Mouse (Mus musculus): Measurements from ENCODE around the gene Cacnb2. TPM values are rescaled to one million over a fixed set of nuclear protein-coding genes. Genes with fewer than 3 reads are reported as not detected.

Cacnb2 gene
- polyA plus RNA-seq, 1 experiment from 2014 or later: 0.38 TPM

DNA sequence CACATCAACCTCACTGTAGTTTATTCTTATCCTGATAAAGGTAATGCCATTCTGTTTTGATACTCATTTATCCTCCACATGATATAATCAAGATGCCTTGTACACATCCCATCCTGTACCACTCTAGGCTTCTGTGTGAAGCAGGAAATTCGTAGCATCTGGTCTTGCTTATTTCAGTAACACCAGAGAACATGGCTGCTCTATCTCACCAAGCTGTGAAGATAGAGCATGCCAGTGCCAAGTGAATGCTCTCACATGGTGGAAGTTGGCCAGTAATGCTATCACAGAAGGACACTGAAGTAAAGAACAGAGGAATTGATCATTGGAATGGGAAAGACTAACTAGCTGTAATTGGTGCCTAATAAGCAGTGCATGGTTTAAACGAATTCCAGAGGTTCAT lies 228.4 kb downstream of the Cacnb2 start:
- no peak overlapping the region for H3K4me2 ChIP-seq
- 38% methylated on average over 2 of the region's 2 CpGs for WGBS (ENCODE audit: insufficient replicate concordance)
- ATAC-seq (ENCODE audit: insufficient read depth): no peak
- no peaks in the 10 kb centered on the region for H3K9me3 ChIP-seq (replicated peaks)
- H3K4me3 ChIP-seq (replicated peaks): no peak overlapping the region
- H3K36me3 ChIP-seq (replicated peaks): no peaks in the 10 kb centered on the region
- H3K4me1 ChIP-seq (replicated peaks): no peaks in the 10 kb centered on the region
- no peak overlapping the region for H3K27ac ChIP-seq (replicated peaks)
- H3K27me3 ChIP-seq: no peaks in the 10 kb centered on the region
- no peak overlapping the region for H3K9ac ChIP-seq

DNA sequence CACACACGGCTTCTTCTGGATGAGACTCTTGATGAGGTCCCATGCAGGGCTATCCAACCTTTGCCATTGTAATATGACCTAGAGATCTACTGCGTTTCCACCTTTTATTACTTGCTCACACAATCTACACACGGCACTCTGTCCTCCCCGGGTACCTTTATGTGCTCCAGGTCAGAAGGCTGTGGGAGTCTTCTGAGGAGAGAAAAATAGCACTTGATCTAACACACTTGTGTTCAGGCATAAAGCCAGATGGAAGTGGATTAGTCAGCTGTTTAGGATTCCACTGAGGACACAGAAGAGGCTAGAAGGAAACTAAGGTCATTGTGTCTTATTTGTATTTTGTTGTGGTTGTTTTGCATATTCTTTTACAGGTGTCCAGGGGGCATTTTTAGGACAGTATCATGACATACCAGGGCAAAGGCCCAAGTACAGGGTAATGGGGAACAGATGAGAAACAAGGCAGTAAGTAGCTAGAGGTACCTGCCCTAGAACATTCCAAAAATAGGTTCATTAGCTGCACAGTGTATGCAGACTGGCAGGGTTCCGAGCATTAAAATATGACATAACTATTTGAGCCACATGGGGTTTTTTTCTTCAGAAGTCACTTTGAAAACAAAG lies 231.9 kb downstream of the Cacnb2 start:
- Histone ChIP-seq H3K9ac (no peak overlapping the region), H3K9me3 (replicated peaks) (no peaks in the 10 kb centered on the region), H3K4me3 (replicated peaks) (no peak overlapping the region), H3K36me3 (replicated peaks) (no peaks in the 10 kb centered on the region), H3K4me2 (no peak overlapping the region), H3K4me1 (replicated peaks) (no peaks in the 10 kb centered on the region), H3K27me3 (no peaks in the 10 kb centered on the region), H3K27ac (replicated peaks) (no peak overlapping the region)
- 59% methylated on average over 5 of the region's 5 CpGs for WGBS (ENCODE audit: insufficient replicate concordance)
- no peak for ATAC-seq (ENCODE audit: insufficient read depth)

DNA sequence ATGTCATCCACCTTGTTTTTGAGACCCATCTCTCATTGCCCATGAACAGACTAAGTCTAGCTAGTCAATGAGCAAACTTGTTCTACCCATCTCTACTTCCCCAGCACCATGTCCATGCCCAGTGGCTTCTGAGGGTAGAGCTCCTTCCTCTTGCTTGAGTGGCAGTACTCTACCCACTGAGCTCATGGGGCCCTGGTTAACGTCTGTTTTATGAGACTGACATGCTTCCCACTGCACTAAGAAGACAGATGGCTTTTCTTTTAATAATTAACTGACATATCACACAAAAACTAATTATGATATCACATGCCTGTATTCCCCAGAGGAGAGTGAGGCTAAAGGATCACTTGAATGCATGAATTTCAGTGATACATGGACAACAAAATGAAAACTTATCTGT lies 238.4 kb downstream of the Cacnb2 start:
- 31% methylated on average over 1 of the region's 1 CpGs for WGBS (ENCODE audit: insufficient replicate concordance)
- Histone ChIP-seq H3K36me3 (replicated peaks) (no peaks in the 10 kb centered on the region), H3K4me2 (no peak overlapping the region), H3K4me1 (replicated peaks) (no peaks in the 10 kb centered on the region), H3K9me3 (replicated peaks) (no peaks in the 10 kb centered on the region), H3K9ac (no peak overlapping the region), H3K27ac (replicated peaks) (no peak overlapping the region), H3K4me3 (replicated peaks) (no peak overlapping the region), H3K27me3 (no peaks in the 10 kb centered on the region)
- ATAC-seq (ENCODE audit: insufficient read depth): no peak

DNA sequence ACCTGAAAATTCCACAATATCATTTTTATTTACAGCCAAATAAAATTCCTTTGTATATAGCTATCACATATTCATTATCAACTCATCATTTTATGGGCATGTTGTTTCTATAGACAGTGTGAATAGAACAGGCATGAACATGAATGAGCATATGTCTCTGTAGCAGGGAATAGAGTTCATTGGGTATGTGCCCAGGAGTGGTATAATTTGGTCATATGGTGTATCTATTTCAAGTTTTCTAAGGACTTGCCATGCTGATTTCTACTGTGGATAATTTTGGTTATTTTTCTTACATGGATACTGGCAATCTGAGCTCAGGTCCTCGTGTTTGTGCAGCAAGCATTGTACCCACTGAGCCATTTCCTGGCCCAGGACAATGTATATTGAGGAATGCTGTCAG lies 243.8 kb downstream of the Cacnb2 start:
- 18% methylated on average over 1 of the region's 1 CpGs for WGBS (ENCODE audit: insufficient replicate concordance)
- Histone ChIP-seq H3K4me1 (replicated peaks) (no peaks in the 10 kb centered on the region), H3K27ac (replicated peaks) (no peak overlapping the region), H3K27me3 (no peaks in the 10 kb centered on the region), H3K9ac (no peak overlapping the region), H3K36me3 (replicated peaks) (no peaks in the 10 kb centered on the region), H3K9me3 (replicated peaks) (no peaks in the 10 kb centered on the region), H3K4me2 (no peak overlapping the region), H3K4me3 (replicated peaks) (no peak overlapping the region)
- ATAC-seq (ENCODE audit: insufficient read depth): no peak

DNA sequence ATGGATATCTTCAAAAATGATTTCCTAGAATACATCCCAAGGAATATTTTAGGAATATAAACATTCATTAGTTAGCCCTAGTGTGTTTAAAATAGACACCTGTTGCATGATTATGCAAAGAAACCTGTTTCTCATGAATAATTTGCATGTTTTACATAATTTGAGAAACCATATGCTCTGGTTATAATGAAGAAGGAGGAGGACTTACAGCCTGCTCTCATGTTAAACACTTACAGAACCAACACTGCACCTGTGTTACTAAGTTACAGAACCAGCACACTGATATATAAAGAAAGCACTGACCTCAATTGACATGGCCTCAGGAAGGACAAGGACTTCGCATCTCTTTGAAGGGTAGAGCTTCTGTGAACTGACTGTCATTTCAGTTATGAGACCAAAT lies 244.3 kb downstream of the Cacnb2 start:
- WGBS (ENCODE audit: insufficient replicate concordance): 63% methylated on average over 1 of the region's 1 CpGs
- no peaks in the 10 kb centered on the region for H3K9me3 ChIP-seq (replicated peaks)
- H3K4me3 ChIP-seq (replicated peaks): no peak overlapping the region
- H3K9ac ChIP-seq: no peak overlapping the region
- H3K27me3 ChIP-seq: no peaks in the 10 kb centered on the region
- H3K4me2 ChIP-seq: no peak overlapping the region
- no peaks in the 10 kb centered on the region for H3K36me3 ChIP-seq (replicated peaks)
- ATAC-seq (ENCODE audit: insufficient read depth): no peak
- H3K4me1 ChIP-seq (replicated peaks): no peaks in the 10 kb centered on the region
- H3K27ac ChIP-seq (replicated peaks): no peak overlapping the region

DNA sequence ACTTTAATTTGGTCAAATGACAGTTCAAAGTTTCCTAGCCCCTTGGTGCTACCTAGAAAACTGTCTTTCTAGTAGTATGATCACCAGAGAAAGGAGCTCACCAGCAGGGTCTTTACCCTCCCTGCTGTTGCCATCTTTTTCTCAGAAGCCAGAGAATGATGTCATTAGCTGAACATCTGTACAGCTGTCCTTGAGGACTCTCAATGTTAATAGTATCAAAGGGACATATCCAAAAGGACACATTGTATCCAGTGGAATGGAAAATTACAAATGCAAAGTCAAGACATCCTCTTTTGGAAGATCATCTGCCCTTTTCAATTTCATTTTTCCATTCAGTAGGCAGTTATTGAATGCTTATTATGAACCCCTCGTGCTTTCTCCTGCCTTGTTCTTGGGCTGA lies 247.9 kb downstream of the Cacnb2 start:
- Histone ChIP-seq H3K27ac (replicated peaks) (no peak overlapping the region), H3K4me2 (no peak overlapping the region), H3K4me3 (replicated peaks) (no peak overlapping the region), H3K4me1 (replicated peaks) (no peaks in the 10 kb centered on the region), H3K9me3 (replicated peaks) (no peaks in the 10 kb centered on the region), H3K27me3 (no peaks in the 10 kb centered on the region), H3K9ac (no peak overlapping the region), H3K36me3 (replicated peaks) (no peaks in the 10 kb centered on the region)
- 51% methylated on average over 1 of the region's 1 CpGs for WGBS (ENCODE audit: insufficient replicate concordance)
- no peak for ATAC-seq (ENCODE audit: insufficient read depth)

GRCm38 (mm10) chr2:14851383-14851782 lies 248.5 kb downstream of the Cacnb2 start:
- no peak for ATAC-seq (ENCODE audit: insufficient read depth)
- no peaks in the 10 kb centered on the region for H3K4me1 ChIP-seq (replicated peaks)
- no peaks in the 10 kb centered on the region for H3K36me3 ChIP-seq (replicated peaks)
- H3K4me3 ChIP-seq (replicated peaks): no peak overlapping the region
- no peaks in the 10 kb centered on the region for H3K27me3 ChIP-seq
- 56% methylated on average over 1 of the region's 1 CpGs for WGBS (ENCODE audit: insufficient replicate concordance)
- H3K4me2 ChIP-seq: no peak overlapping the region
- H3K27ac ChIP-seq (replicated peaks): no peak overlapping the region
- H3K9ac ChIP-seq: no peak overlapping the region
- no peaks in the 10 kb centered on the region for H3K9me3 ChIP-seq (replicated peaks)

- H3K27ac ChIP-seq (replicated peaks): no peak overlapping the region
- no peaks in the 10 kb centered on the region for H3K9me3 ChIP-seq (replicated peaks)
- ATAC-seq (ENCODE audit: insufficient read depth): no peak
- H3K9ac ChIP-seq: no peak overlapping the region
- no peak overlapping the region for H3K4me3 ChIP-seq (replicated peaks)
- no peaks in the 10 kb centered on the region for H3K4me1 ChIP-seq (replicated peaks)
- no peaks in the 10 kb centered on the region for H3K36me3 ChIP-seq (replicated peaks)
- H3K4me2 ChIP-seq: no peak overlapping the region
- H3K27me3 ChIP-seq: no peaks in the 10 kb centered on the region
- 72% methylated on average over 2 of the region's 2 CpGs for WGBS (ENCODE audit: insufficient replicate concordance)
These were observed 251.2 kb downstream of the Cacnb2 start for GRCm38 (mm10) chr2:14854054-14854453.

GRCm38 (mm10) chr2:14858301-14858700 lies 255.4 kb downstream of the Cacnb2 start:
- 88% methylated on average over 1 of the region's 1 CpGs for WGBS (ENCODE audit: insufficient replicate concordance)
- H3K9ac ChIP-seq: no peak overlapping the region
- H3K27ac ChIP-seq (replicated peaks): no peak overlapping the region
- no peaks in the 10 kb centered on the region for H3K4me1 ChIP-seq (replicated peaks)
- H3K27me3 ChIP-seq: no peaks in the 10 kb centered on the region
- H3K9me3 ChIP-seq (replicated peaks): no peaks in the 10 kb centered on the region
- ATAC-seq (ENCODE audit: insufficient read depth): no peak
- H3K36me3 ChIP-seq (replicated peaks): no peaks in the 10 kb centered on the region
- H3K4me3 ChIP-seq (replicated peaks): no peak overlapping the region
- no peak overlapping the region for H3K4me2 ChIP-seq

DNA sequence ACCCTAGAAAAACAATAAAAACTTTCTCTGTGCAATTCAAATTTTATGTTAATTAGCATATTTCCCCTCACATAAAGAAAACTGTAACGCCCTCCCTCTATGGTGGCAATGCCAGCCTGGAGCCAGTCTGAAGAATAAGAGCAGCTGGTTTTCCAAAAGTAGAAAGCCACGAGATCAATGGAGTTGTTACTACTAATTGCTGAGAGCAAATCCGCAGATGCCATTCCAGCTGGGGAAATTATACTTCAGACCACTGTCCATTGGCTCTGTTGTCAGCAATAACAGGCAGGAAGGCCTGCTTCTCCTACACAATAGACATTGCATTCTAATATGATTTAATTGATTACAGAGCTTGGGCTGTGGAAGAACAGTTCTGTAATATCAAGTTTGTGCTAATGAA lies 257.5 kb downstream of the Cacnb2 start:
- ATAC-seq (ENCODE audit: insufficient read depth): no peak

GRCm38 (mm10) chr2:14861613-14862012 lies 258.7 kb downstream of the Cacnb2 start:
- H3K9me3 ChIP-seq (replicated peaks): no peaks in the 10 kb centered on the region
- no peaks in the 10 kb centered on the region for H3K27me3 ChIP-seq
- no peak overlapping the region for H3K27ac ChIP-seq (replicated peaks)
- H3K9ac ChIP-seq: no peak overlapping the region
- H3K4me2 ChIP-seq: no peak overlapping the region
- WGBS (ENCODE audit: insufficient replicate concordance): 57% methylated on average over 2 of the region's 2 CpGs
- no peak overlapping the region for H3K4me3 ChIP-seq (replicated peaks)
- no peaks in the 10 kb centered on the region for H3K4me1 ChIP-seq (replicated peaks)
- ATAC-seq (ENCODE audit: insufficient read depth): no peak
- no peaks in the 10 kb centered on the region for H3K36me3 ChIP-seq (replicated peaks)

More for the DNA sequence above, 257.5 kb downstream of the Cacnb2 start:
- Histone ChIP-seq H3K4me3 (replicated peaks) (no peak overlapping the region), H3K9me3 (replicated peaks) (no peaks in the 10 kb centered on the region), H3K9ac (no peak overlapping the region), H3K27me3 (no peaks in the 10 kb centered on the region), H3K36me3 (replicated peaks) (no peaks in the 10 kb centered on the region), H3K27ac (replicated peaks) (no peak overlapping the region), H3K4me1 (replicated peaks) (no peaks in the 10 kb centered on the region), H3K4me2 (no peak overlapping the region)
- 55% methylated on average over 3 of the region's 3 CpGs for WGBS (ENCODE audit: insufficient replicate concordance)

GRCm38 (mm10) chr2:14862981-14863380 lies 260.1 kb downstream of the Cacnb2 start:
- H3K4me3 ChIP-seq (replicated peaks): no peak overlapping the region
- H3K27ac ChIP-seq (replicated peaks): no peak overlapping the region
- ATAC-seq (ENCODE audit: insufficient read depth): no peak
- H3K9ac ChIP-seq: no peak overlapping the region
- H3K36me3 ChIP-seq (replicated peaks): no peaks in the 10 kb centered on the region
- no peaks in the 10 kb centered on the region for H3K27me3 ChIP-seq
- no peaks in the 10 kb centered on the region for H3K4me1 ChIP-seq (replicated peaks)
- WGBS (ENCODE audit: insufficient replicate concordance): 12% methylated on average over 1 of the region's 1 CpGs
- H3K9me3 ChIP-seq (replicated peaks): no peaks in the 10 kb centered on the region
- H3K4me2 ChIP-seq: no peak overlapping the region
